Mouse (Mus musculus) kidney, postnatal 0 days (tissue): Measurements from ENCODE around the gene Cpa3. TPM values are rescaled to one million over a fixed set of nuclear protein-coding genes. Genes with fewer than 3 reads are reported as not detected.

Source experiments
- ATAC-seq: fragments of 200-750 bp; cut with Nextera tagmentation; replicated peaks from 2 replicates; pipeline ENCODE4 v1.8.0; 2017; ENCODE audit warnings: low read depth, moderate number of reproducible peaks, moderate TSS enrichment, moderate library complexity; ENCODE audit not compliant: low FRiP score
- DNase-seq: peaks from one replicate; pipeline ENCODE4 v3.0.0-alpha.2; 2016; ENCODE audit warnings: low spot score
- H3K27ac ChIP-seq: fragments of 300-500 bp; sonication (generic); 2 replicates; pipeline ENCODE4 v1.5.1; 2014; ENCODE audit warnings: mild to moderate bottlenecking
- H3K27me3 ChIP-seq: fragments of 300-500 bp; sonication (generic); 2 replicates; pipeline ENCODE4 v1.6.1; 2014; ENCODE audit warnings: low read length, mixed read lengths; ENCODE audit not compliant: insufficient read depth
- H3K36me3 ChIP-seq: fragments of 300-500 bp; sonication (generic); 2 replicates; pipeline ENCODE4 v1.6.1; 2014; ENCODE audit warnings: low read length, mixed read lengths; ENCODE audit not compliant: insufficient read depth
- H3K4me1 ChIP-seq: fragments of 300-500 bp; sonication (generic); replicated peaks from 2 replicates; pipeline ENCODE4 v1.6.1; 2014; ENCODE audit warnings: antibody characterized with exemption, low read length, mixed read lengths; ENCODE audit not compliant: insufficient read depth
- H3K4me2 ChIP-seq: fragments of 300-500 bp; sonication (generic); 2 replicates; pipeline ENCODE4 v1.6.1; 2014; ENCODE audit warnings: mild to moderate bottlenecking, low read length, moderate library complexity, mixed read lengths
- H3K4me3 ChIP-seq: fragments of 300-500 bp; sonication (generic); replicated peaks from 2 replicates; pipeline ENCODE4 v1.5.1; 2014; ENCODE audit warnings: low read depth, low read length
- H3K9ac ChIP-seq: fragments of 300-500 bp; sonication (generic); 2 replicates; pipeline ENCODE4 v1.6.1; 2014; ENCODE audit warnings: low read depth, low read length
- H3K9me3 ChIP-seq: fragments of 300-500 bp; sonication (generic); replicated peaks from 2 replicates; pipeline ENCODE4 v1.6.1; 2016; ENCODE audit warnings: low read length, inconsistent platforms, mixed read lengths
- CTCF ChIP-seq: IDR thresholded peaks from 2 replicates; pipeline ENCODE4 v1.5.1; 2016; ENCODE audit warnings: antibody characterized with exemption, low read depth, mild to moderate bottlenecking, moderate library complexity
- WGBS: fragments of 180-500 bp; shearing (Covaris S2); extraction: QIAGEN DNeasy Blood & Tissue Kit; methylation state at CpG from one replicate; pipeline ENCODE4 v1.1.7; 2014; 5-methylcytosine and 5-hydroxymethylcytosine counted together
- polyA plus RNA-seq: library from polyadenylated mRNA; unstranded; fragments of >200 nt; fragmentation: Nextera tagmentation; extraction: Ambion mirVana; gene quantifications from 2 replicates; pipeline ENCODE4 v1.2.1, GENCODE M21; 2015

Cpa3 gene
- polyA plus RNA-seq = 1.4 and 4.6 TPM in 2 replicates

DNA sequence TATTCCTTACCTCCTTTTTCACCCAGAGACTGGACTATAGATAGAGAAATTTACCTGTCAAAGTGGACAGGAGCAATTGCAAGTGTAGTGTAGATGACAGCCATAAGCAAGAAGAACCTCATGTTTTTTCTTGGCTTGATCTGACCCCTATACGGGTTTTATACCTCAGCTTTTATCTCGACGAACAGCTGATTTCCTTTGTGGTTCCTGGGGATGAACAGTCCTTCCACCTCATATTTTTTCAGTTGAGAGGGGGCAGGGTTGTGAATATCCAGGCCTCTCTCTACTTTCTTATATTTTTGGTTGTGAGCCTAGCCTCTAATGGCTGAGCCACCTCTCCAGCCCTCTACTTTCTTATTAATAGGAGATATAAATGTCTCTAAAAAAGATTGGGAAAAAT, at the start of gene Cpa3:
Gene Cpa3, minus strand, starts transcription at position 132 of the 400 bp plus-strand sequence.
- no peaks in the 10 kb centered on the region for H3K27me3 ChIP-seq
- H3K4me2 ChIP-seq = no peak within 1 kb of the TSS
- 78% methylated on average over 3 of the region's 3 CpGs for WGBS
- no peaks in the 10 kb centered on the region for H3K4me1 ChIP-seq
- no peaks in the 10 kb centered on the region for H3K36me3 ChIP-seq
- DNase-seq = no peak
- TF ChIP-seq CTCF = no peak
- no peak within 1 kb of the TSS for H3K4me3 ChIP-seq
- H3K9me3 ChIP-seq = no peaks in the 10 kb centered on the region
- H3K9ac ChIP-seq = no peak within 1 kb of the TSS
- H3K27ac ChIP-seq = no peak within 1 kb of the TSS
- no peak for ATAC-seq

DNA sequence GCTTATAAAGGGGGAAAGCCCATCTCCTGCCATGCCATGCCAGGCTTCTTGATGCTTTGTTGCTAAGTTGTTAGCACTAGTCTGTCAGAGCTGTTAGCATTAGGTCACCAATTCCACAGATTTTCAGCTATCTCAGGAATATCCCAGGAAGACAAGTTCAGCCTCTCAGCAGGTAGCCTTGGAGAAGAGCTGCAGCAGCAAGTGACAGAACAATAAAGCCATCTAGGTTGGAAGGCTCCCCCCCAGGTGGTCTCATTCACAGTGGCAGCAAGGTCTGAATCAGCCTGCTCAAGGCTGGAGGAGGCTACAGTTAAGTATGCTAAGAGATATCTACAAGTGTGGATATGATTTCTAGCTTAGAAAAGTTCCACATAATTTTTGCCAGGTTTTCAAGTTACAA, 49.4 kb upstream of the Cpa3 start:
- Histone ChIP-seq H3K4me2 (no peak overlapping the region), H3K4me1 (no peaks in the 10 kb centered on the region), H3K36me3 (no peaks in the 10 kb centered on the region), H3K9ac (no peak overlapping the region), H3K9me3 (no peaks in the 10 kb centered on the region), H3K27ac (no peak overlapping the region), H3K4me3 (no peak overlapping the region), H3K27me3 (no peaks in the 10 kb centered on the region)
- DNase-seq = no peak
- no peak for TF ChIP-seq CTCF
- ATAC-seq = no peak

DNA sequence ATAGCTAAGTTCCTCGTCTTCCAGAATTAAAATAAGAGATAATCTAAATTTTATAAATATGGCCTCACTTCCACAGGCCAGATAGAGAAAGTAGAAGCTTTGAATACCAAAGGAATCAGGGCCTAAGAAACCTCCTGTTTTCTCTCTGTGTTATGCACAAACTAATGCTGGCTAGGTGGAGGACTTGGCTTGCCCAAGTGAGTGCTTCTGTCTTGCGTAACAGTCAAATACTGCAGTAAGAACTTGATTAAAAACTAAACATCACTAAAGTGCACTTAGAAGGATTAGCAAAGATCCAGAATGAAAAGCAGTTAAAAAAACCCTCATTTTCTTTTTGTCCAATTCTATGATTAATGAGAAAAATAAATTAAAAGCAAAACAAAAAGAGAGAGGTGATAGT, 46.8 kb upstream of the Cpa3 start:
- Histone ChIP-seq H3K4me3 (no peak overlapping the region), H3K27me3 (no peaks in the 10 kb centered on the region), H3K27ac (no peak overlapping the region), H3K4me1 (no peaks in the 10 kb centered on the region), H3K36me3 (no peaks in the 10 kb centered on the region), H3K9ac (no peak overlapping the region), H3K4me2 (no peak overlapping the region), H3K9me3 (no peaks in the 10 kb centered on the region)
- TF ChIP-seq CTCF = no peak
- WGBS = 95% methylated on average over 2 of the region's 2 CpGs
- no peak for ATAC-seq
- no peak for DNase-seq

DNA sequence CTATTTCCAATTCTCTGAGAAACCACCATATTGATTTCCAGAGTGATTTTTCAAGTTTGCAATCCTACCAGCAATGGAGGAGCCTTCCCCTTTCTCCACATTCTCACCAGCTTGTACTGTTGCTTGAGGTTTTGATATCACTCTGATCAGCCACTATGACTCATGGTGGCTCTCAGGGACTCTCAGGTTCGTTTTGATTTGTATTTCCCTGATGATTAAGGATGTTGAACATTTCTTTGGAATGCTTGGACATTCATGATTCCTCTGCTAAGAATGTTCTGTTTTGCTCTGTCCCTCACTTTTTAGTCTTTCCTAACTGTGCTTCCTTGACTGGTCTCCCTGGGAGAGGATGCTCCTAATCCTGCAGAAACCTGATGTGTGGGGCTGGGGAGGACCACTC, 39.8 kb upstream of the Cpa3 start:
- Histone ChIP-seq H3K27me3 (no peaks in the 10 kb centered on the region), H3K27ac (no peak overlapping the region), H3K36me3 (no peaks in the 10 kb centered on the region), H3K4me2 (no peak overlapping the region), H3K9ac (no peak overlapping the region), H3K9me3 (no peaks in the 10 kb centered on the region), H3K4me1 (no peaks in the 10 kb centered on the region), H3K4me3 (no peak overlapping the region)
- WGBS = 66% methylated on average over 1 of the region's 1 CpGs
- TF ChIP-seq CTCF = no peak
- no peak for DNase-seq
- no peak for ATAC-seq

DNA sequence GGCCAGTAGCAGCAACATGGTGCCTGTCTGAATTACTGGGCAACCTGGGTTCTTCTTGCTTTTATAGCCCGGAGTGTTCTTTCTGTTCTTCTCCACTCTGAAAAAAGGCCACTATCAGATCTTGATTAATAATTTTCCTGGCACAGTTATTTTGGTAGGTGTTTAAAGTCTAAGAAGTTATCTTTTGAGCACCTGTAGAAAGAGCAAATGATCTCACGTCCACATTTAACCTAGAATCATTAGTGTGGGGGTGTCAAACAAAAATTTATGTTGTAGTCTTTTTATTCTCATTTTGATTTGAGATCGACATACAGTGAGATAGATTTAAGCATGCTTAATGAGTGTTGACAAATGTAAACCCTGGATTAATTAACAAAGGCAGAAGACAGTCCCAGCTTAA, 33.7 kb upstream of the Cpa3 start, which contains the start of gene Cpb1:
Gene Cpb1, minus strand, starts transcription at position 101 of the 400 bp plus-strand sequence.
- 81% methylated on average over 3 of the region's 3 CpGs for WGBS
- Histone ChIP-seq H3K9me3 (no peaks in the 10 kb centered on the region), H3K4me3 (no peak within 1 kb of the TSS), H3K27ac (no peak within 1 kb of the TSS), H3K4me1 (no peaks in the 10 kb centered on the region), H3K9ac (no peak within 1 kb of the TSS), H3K36me3 (no peaks in the 10 kb centered on the region), H3K27me3 (no peaks in the 10 kb centered on the region), H3K4me2 (no peak within 1 kb of the TSS)
- no peak for TF ChIP-seq CTCF
- DNase-seq = no peak
- no peak for ATAC-seq

DNA sequence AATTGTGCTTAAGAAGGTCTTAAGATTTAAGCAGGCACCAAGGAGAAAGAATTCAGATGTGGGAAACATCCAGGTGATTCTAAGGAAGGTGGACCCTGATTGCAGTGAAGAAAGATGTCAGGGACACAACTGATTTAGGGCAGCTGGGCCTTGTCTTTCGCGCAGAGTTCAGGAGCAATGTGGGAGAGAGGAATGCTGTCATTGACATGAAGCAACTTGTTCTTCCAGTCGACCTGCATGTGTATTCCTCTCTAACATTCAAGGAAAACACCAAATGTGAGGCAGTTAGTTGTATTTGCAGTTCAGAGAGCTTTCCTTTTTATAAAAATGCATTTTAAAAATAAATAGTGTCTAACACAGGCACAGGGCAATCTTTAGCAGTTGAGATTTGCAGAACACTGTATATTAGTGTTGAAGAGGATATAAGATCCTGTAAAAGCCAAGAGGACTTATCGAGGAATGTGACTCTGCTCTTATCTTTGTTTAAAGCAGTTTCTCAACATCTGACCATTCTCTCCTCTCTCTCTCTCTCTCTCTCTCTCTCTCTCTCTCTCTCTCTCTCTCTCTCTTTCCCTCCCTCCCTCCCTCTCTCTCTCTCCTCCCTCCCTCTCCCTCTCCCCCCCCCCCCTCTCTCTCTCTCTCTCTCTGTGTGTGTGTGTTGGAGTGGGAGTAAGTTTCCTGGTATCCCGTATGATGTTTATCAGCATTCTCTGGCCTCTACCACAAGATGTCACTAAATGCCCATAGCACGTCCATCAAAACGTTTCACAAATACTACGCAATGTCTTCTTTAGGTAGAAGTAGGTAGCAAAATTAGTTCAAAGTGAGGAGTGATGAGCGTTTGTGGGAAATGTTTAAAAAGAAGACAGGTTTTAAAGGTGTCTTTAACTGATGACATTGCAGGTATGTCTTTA, 12.8 kb upstream of the Cpa3 start:
- peak; percentile 76 for TF ChIP-seq CTCF
- 34% methylated on average over 9 of the region's 9 CpGs for WGBS
- H3K9me3 ChIP-seq = no peaks in the 10 kb centered on the region
- no peak overlapping the region for H3K4me2 ChIP-seq
- H3K9ac ChIP-seq = no peak overlapping the region
- DNase-seq (peak; percentile 72), ATAC-seq (no peak)
- no peaks in the 10 kb centered on the region for H3K4me1 ChIP-seq
- H3K27ac ChIP-seq = no peak overlapping the region
- no peaks in the 10 kb centered on the region for H3K27me3 ChIP-seq
- H3K4me3 ChIP-seq = no peak overlapping the region
- no peaks in the 10 kb centered on the region for H3K36me3 ChIP-seq
